Mouse (Mus musculus): ENCODE data around the gene Ccdc159.

DNA sequence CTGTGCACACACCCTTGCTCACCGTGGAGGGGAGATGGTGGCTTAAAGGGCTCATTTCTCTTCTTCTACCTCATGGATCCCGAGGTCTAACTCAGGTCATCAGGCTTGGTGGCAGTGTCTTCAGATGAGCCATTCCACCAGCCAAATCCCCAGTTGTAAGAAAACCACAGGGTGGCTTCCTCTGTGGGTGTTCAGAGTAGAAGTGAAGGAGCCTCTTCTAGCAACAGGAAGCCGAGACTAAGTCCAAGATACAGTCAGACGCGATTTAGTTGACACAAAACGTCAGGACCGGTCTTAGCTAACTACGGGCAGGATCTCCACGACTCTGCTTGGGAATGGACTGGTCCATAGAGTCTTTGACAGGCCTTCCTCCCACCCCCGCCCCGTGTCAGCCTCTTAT is 19.1 kb upstream of the Ccdc159 start:
- TF ChIP-seq CTCF (IDR thresholded peaks at IDR 0.05; ENCODE audit: low read depth) (no peak), EP300 (IDR thresholded peaks at IDR 0.05; ENCODE audit: low read depth) (no peak)

Measured in heart, postnatal 0 days (tissue).